Mouse (Mus musculus) forebrain, embryonic 10.5 days (tissue): ENCODE measurements around the gene Mlph. TPM values are rescaled to one million over a fixed set of nuclear protein-coding genes. Genes with fewer than 3 reads are reported as not detected.

ENCODE experiments used
- DNase-seq: peaks from one replicate; pipeline ENCODE4 v3.0.0-alpha.2; 2017; ENCODE audit warnings: low spot score; ENCODE audit errors: extremely low spot score
- H3K27ac ChIP-seq: fragments of 300-500 bp; sonication (generic); 2 replicates; pipeline ENCODE4 v1.5.1; 2016; ENCODE audit warnings: mild to moderate bottlenecking
- H3K27me3 ChIP-seq: fragments of 300-500 bp; sonication (generic); 2 replicates; pipeline ENCODE4 v1.6.1; 2016; ENCODE audit warnings: mild to moderate bottlenecking; ENCODE audit not compliant: poor library complexity, severe bottlenecking
- H3K36me3 ChIP-seq: fragments of 300-500 bp; sonication (generic); replicated peaks from 2 replicates; pipeline ENCODE4 v1.6.1; 2016; ENCODE audit warnings: mild to moderate bottlenecking, moderate library complexity
- H3K4me1 ChIP-seq: fragments of 300-500 bp; sonication (generic); 2 replicates; pipeline ENCODE4 v1.6.1; 2016
- H3K4me3 ChIP-seq: fragments of 300-500 bp; sonication (generic); 2 replicates; pipeline ENCODE4 v1.5.1; 2016; ENCODE audit warnings: mild to moderate bottlenecking, moderate library complexity
- H3K9me3 ChIP-seq: fragments of 300-500 bp; sonication (generic); 2 replicates; pipeline ENCODE4 v1.6.1; 2016; ENCODE audit warnings: mild to moderate bottlenecking, moderate library complexity
- WGBS: fragments of 180-500 bp; shearing (Covaris S2); methylation state at CpG from one replicate; pipeline ENCODE4 v1.1.7; 2016; 5-methylcytosine and 5-hydroxymethylcytosine counted together
- polyA plus RNA-seq: library from polyadenylated mRNA; unstranded; fragments of >200 nt; fragmentation: Nextera tagmentation; extraction: Ambion mirVana; gene quantifications from 2 replicates; pipeline ENCODE4 v1.2.1, GENCODE M21; 2016

Gene Mlph
- polyA plus RNA-seq, 1 experiment from 2014 or later, result 0.17 TPM

DNA sequence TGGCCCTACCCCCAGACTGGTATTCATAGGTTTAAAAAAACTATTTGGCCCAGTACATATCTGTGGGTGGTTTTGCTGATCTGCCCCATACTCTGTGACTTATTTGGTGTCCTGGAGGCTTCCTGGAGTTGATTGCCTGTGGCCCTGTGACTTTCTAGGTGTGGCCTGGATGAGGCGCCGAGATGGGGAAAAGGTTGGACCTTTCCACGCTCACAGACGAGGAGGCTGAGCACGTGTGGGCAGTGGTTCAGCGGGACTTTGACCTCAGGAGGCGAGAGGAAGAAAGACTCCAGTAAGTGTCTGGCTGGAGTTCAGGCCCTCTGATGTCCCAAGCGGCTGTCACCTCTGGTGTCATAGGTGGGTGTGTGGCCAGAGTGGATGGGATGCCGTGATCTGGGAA, 6.8 kb downstream of the Mlph start:
- Histone ChIP-seq H3K4me3 (no peak overlapping the region), H3K27ac (no peak overlapping the region), H3K9me3 (peaks cover 11% of the 10 kb centered on the region), H3K4me1 (peaks cover 6% of the 10 kb centered on the region; the same call in 1 of the 2 replicates), H3K36me3 (no peaks in the 10 kb centered on the region), H3K27me3 (peaks cover 6% of the 10 kb centered on the region)
- DNase-seq, result no peak
- 88% methylated on average over 9 of the region's 9 CpGs for WGBS

- no peaks in the 10 kb centered on the region for H3K9me3 ChIP-seq
- H3K4me3 ChIP-seq, result no peak overlapping the region
- peaks cover 19% of the 10 kb centered on the region for H3K27me3 ChIP-seq
- H3K4me1 ChIP-seq, result peaks cover 15% of the 10 kb centered on the region
- no peak for DNase-seq
- no peak overlapping the region for H3K27ac ChIP-seq
- H3K36me3 ChIP-seq, result no peaks in the 10 kb centered on the region
- WGBS, result 94% methylated on average over 4 of the region's 4 CpGs
These were observed 11.1 kb downstream of the Mlph start for GRCm38 (mm10) chr1:90926030-90926429.

DNA sequence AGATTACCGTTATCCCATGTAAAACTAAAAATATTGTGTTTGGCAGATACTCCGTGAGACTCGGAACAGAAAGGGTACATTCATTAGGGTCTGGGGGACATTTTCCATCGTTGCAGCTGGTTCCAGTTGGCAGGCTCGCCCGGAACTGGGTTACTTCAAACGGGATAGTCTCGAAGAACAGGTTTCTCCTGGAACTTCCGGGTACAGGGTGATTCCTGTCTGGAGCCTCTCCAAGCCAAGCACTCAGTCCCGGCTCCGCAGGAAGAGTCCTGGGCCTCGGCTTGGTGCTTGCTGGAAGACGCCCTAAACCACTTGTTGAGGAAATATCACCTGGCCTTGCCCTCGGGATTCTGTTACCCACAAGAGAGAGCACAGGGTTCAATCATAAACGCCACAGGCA, 12.4 kb downstream of the Mlph start:
- Histone ChIP-seq H3K9me3 (no peaks in the 10 kb centered on the region), H3K27me3 (peaks cover 19% of the 10 kb centered on the region), H3K27ac (no peak overlapping the region), H3K4me1 (peaks cover 15% of the 10 kb centered on the region), H3K4me3 (no peak overlapping the region), H3K36me3 (no peaks in the 10 kb centered on the region)
- WGBS, result 56% methylated on average over 15 of the region's 15 CpGs
- DNase-seq, result no peak

DNA sequence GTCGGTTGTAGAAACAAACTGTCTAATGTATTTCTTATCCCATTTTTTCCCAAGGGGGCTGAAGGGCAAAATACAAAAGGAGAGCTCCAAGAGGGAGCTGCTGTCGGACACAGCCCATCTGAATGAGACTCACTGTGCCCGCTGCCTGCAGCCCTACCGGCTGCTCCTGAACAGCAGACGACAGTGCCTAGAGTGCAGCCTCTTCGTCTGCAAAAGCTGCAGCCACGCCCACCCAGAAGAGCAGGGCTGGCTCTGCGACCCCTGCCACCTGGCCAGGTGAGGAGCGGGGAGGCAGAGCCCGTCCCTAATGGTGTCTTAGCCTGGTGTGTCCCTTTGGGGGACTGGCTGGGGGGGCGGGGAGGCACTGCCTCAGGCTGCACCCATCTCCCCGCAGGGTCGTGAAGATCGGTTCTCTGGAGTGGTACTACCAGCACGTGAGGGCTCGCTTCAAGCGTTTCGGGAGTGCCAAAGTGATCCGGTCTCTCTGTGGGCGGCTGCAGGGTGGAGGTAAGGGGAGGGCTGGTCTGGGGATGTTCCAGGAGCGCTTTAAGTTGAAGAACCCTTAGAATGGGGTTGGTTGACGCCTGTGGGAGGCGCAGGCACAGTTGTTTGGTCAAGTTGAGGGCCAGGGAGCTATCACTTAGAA, 13.2 kb downstream of the Mlph start:
- H3K27me3 ChIP-seq, result peaks cover 19% of the 10 kb centered on the region
- 2% methylated on average over 23 of the region's 23 CpGs for WGBS
- H3K27ac ChIP-seq, result peak overlapping the region; percentile 30; the same call in 1 of the 2 replicates

GRCm38 (mm10) chr1:90928575-90928934, 13.7 kb downstream of the Mlph start:
- Histone ChIP-seq H3K36me3 (no peaks in the 10 kb centered on the region), H3K27ac (0 out of 2 replicates have a peak overlapping the region, but pooled peaks have one; percentile 12), H3K9me3 (no peaks in the 10 kb centered on the region), H3K27me3 (peaks cover 19% of the 10 kb centered on the region), H3K4me1 (peaks cover 15% of the 10 kb centered on the region), H3K4me3 (peak overlapping the region; percentile 50)
- peak; percentile 84 for DNase-seq
- 5% methylated on average over 6 of the region's 6 CpGs for WGBS

More for the DNA sequence above, 13.2 kb downstream of the Mlph start:
- no peaks in the 10 kb centered on the region for H3K9me3 ChIP-seq
- peak overlapping the region; percentile 50 for H3K4me3 ChIP-seq
- peaks cover 15% of the 10 kb centered on the region for H3K4me1 ChIP-seq
- DNase-seq, result no peak
- H3K36me3 ChIP-seq, result no peaks in the 10 kb centered on the region

GRCm38 (mm10) chr1:90933001-90933400, 18.1 kb downstream of the Mlph start:
- Histone ChIP-seq H3K4me3 (no peak overlapping the region), H3K9me3 (no peaks in the 10 kb centered on the region), H3K27me3 (peaks cover 4% of the 10 kb centered on the region), H3K27ac (no peak overlapping the region), H3K36me3 (no peaks in the 10 kb centered on the region), H3K4me1 (peaks cover 16% of the 10 kb centered on the region)
- no peak for DNase-seq
- WGBS, result 81% methylated on average over 5 of the region's 5 CpGs

DNA sequence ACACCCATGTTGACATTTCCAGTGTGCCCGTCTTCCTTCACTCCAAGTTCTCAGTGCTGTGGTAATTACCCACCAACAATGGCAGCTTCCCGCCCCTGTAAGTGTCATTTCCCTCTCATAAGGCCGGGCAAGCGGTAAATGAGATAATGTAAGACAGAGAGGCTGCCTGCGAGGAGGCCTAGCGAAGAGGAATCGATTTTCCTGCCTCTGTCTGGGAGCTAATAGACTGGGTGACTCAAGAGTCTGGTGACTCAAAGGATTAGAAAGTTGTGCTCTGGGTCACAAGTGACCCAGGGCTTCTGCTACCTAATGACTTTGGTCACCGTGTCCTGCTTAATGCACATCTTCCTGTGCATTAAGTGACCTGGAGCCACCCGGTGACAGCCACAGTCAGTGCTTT, 22.1 kb downstream of the Mlph start:
- Histone ChIP-seq H3K36me3 (no peaks in the 10 kb centered on the region), H3K27ac (no peak overlapping the region), H3K4me1 (peaks cover 8% of the 10 kb centered on the region), H3K9me3 (no peaks in the 10 kb centered on the region), H3K4me3 (no peak overlapping the region), H3K27me3 (no peaks in the 10 kb centered on the region)
- DNase-seq, result no peak
- 69% methylated on average over 9 of the region's 9 CpGs for WGBS

GRCm38 (mm10) chr1:90939980-90940379, 25.1 kb downstream of the Mlph start:
- H3K4me3 ChIP-seq, result no peak overlapping the region
- peaks cover 8% of the 10 kb centered on the region for H3K4me1 ChIP-seq
- no peaks in the 10 kb centered on the region for H3K9me3 ChIP-seq
- WGBS, result 84% methylated on average over 4 of the region's 4 CpGs
- no peak overlapping the region for H3K27ac ChIP-seq
- H3K36me3 ChIP-seq, result no peaks in the 10 kb centered on the region
- no peaks in the 10 kb centered on the region for H3K27me3 ChIP-seq
- DNase-seq, result no peak

DNA sequence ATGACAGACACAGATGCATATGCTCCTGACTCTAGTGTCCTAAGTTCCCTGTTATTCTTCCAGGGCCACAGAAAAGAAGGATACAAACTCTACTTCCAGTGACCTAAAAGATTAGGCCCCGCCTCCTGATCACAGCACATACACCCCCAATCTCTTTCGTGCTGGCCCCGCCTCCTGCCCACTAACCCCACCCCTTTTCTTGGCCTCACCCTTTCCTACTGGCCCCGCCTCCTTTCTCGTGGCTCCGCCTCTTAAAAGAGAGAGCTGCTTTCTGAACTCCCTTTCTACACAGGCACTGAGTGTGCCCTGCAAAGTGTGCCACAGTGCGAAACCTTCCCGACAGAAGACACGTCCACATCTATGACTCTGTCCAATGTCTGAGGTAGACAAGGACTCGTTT, 30.3 kb downstream of the Mlph start:
- 55% methylated on average over 10 of the region's 10 CpGs for WGBS
- DNase-seq, result no peak

GRCm38 (mm10) chr1:90947252-90947651, 32.4 kb downstream of the Mlph start:
- no peak for DNase-seq
- Histone ChIP-seq H3K36me3 (no peaks in the 10 kb centered on the region), H3K9me3 (no peaks in the 10 kb centered on the region), H3K4me3 (no peak overlapping the region), H3K4me1 (no peaks in the 10 kb centered on the region), H3K27me3 (no peaks in the 10 kb centered on the region), H3K27ac (no peak overlapping the region)
- WGBS, result 73% methylated on average over 2 of the region's 2 CpGs

More for the DNA sequence above, 30.3 kb downstream of the Mlph start:
- no peaks in the 10 kb centered on the region for H3K36me3 ChIP-seq
- no peak overlapping the region for H3K4me3 ChIP-seq
- no peak overlapping the region for H3K27ac ChIP-seq
- H3K4me1 ChIP-seq, result no peaks in the 10 kb centered on the region
- H3K9me3 ChIP-seq, result no peaks in the 10 kb centered on the region
- no peaks in the 10 kb centered on the region for H3K27me3 ChIP-seq

- DNase-seq, result no peak
- 76% methylated on average over 9 of the region's 9 CpGs for WGBS
- no peaks in the 10 kb centered on the region for H3K4me1 ChIP-seq
- no peaks in the 10 kb centered on the region for H3K36me3 ChIP-seq
- H3K27me3 ChIP-seq, result no peaks in the 10 kb centered on the region
- H3K9me3 ChIP-seq, result no peaks in the 10 kb centered on the region
- no peak overlapping the region for H3K4me3 ChIP-seq
- no peak overlapping the region for H3K27ac ChIP-seq
These were observed 34.4 kb downstream of the Mlph start for GRCm38 (mm10) chr1:90949309-90949708.

DNA sequence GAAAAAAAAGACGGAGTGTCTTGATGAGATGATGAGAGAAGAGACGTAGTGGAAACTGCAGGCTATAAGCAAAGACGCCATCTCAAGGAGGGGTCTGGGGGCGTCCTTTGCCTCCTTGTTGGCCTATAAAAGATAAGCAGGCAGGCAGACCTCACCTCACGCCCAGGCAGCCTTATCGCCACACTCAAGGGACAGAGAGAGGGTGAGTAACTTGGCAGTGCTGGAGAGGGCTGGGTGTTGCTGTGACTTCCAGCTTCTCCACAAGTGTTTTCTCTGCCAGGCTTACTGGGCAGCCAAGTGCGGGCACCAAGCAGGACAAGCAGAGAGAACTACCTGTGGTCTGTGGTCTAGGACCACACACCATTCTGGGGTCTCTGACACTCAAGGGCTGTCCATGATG, 36.8 kb downstream of the Mlph start:
- 87% methylated on average over 7 of the region's 7 CpGs for WGBS
- no peaks in the 10 kb centered on the region for H3K27me3 ChIP-seq
- no peak overlapping the region for H3K27ac ChIP-seq
- DNase-seq, result no peak
- H3K36me3 ChIP-seq, result no peaks in the 10 kb centered on the region
- no peak overlapping the region for H3K4me3 ChIP-seq
- H3K9me3 ChIP-seq, result no peaks in the 10 kb centered on the region
- no peaks in the 10 kb centered on the region for H3K4me1 ChIP-seq

- WGBS, result 85% methylated on average over 8 of the region's 8 CpGs
- DNase-seq, result no peak
These were observed 37.9 kb downstream of the Mlph start, which contains the start of gene Prlh for GRCm38 (mm10) chr1:90952808-90953207. Gene Prlh, plus strand, starts transcription at chr1:90953108.

More at GRCm38 (mm10) chr1:90952808-90953207, 37.9 kb downstream of the Mlph start, which contains the start of gene Prlh:
- Histone ChIP-seq H3K4me1 (no peaks in the 10 kb centered on the region), H3K36me3 (no peaks in the 10 kb centered on the region), H3K4me3 (no peak within 1 kb of the TSS), H3K27ac (no peak within 1 kb of the TSS), H3K27me3 (0 out of 2 replicates have a peak, but pooled peaks cover under 1% of the 10 kb centered on the region), H3K9me3 (no peaks in the 10 kb centered on the region)
